Mouse (Mus musculus): ENCODE results near the gene Cnksr3. TPM values are rescaled to one million over a fixed set of nuclear protein-coding genes. Genes with fewer than 3 reads are reported as not detected.

The Cnksr3 gene
- 3.2 TPM for polyA plus RNA-seq (2015; fragmentation: Illumina TruSeq; extraction: RNeasy Lipid Tissue Mini Kit (QIAGEN cat#74804); ENCODE audit: insufficient read depth, low read depth, low replicate concordance)

DNA sequence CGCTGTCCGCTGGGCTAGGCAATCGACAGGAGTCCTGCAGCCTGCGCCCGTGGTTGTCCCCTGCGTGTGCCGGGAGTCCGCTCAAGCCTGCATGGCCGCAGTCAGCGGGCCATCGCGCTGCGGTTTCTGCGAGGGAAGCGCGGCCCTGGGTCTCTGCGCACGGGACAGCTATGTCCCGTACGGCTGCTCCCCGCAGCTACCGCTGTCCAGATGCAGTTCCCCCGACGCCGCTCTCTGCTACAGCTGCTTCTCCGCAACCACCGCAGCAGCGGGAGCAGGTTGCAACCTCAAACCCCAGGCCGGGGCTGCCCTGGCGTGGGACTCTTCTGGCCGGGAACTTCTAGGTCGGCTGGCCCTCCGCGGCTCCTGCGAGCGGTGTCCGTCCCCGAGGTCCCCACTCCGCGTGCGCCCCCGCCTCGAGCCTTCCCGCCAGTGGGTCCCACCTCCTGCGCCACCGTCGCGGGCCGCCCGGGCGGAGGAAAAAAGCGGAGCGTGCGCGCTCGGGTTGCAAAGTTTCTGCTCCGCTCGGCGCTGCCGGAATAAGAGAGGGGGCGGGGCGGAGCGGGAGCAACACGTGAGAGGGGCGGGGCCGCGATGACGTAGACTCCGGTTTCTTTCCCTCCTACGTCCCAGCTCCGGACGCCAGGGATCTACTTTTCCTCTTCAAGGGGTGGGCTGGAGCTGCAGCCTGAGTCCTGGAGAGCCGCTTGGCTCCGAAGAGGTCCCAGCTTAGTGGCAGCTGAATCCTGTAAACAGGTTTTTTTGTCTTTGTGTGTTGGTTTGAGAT lies at the start of gene Cnksr3:
TSS of gene Cnksr3 (minus strand) at position 542 of the 787 bp plus-strand sequence.

Other genes starting within 250 kb of the Cnksr3 start
- 0.17 TPM for gene Ipcef1, start 159.8 kb downstream of the Cnksr3 start, polyA plus RNA-seq (2015; fragmentation: Illumina TruSeq; extraction: RNeasy Lipid Tissue Mini Kit (QIAGEN cat#74804); ENCODE audit: insufficient read depth, low read depth, low replicate concordance)

All from pancreas, adult 10 weeks (tissue).